9 mouse cellular contexts compared by ENCODE assay signal in the genomic region with DNA sequence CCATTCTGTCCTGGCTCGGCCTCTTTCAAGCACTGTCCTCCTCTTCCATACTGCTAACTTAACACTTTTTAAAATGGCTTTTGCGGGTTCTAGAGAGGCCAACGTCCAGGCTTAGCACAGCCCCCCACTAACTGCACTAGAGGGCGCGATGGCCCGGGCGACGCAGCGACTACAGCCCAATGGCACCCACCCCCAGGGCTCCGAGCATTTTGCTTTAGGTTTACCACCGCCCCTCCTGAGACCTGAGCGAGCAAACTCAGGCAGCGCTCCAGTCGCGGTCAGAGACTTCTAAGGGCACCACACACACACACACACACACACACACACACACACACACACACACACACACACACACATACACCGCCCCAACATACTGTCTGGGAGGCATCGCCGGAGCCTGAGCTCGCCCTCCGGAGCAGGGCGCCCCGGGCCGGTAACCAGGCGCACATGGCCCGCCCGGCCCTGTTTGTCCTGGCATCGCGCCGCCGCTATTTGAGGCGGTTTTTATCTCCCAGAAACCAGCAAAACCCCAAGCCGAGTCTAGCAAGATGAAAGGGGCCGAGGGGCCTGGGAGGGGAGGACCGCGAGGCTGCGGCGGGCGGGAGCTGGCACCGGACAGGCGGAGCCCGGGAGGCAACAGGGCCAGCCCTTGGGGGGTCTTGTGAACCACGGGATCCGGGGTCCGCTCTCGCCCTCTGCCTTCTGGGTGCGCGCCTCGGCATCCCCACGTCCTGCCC. TPM values are rescaled to one million over a fixed set of nuclear protein-coding genes. Genes with fewer than 3 reads are reported as not detected.
A peak's percentile ranks its signal among the peaks of the same experiment; 100 is the strongest.
DNase-seq lines count a peak whose midpoint lies in the region; ATAC-seq and TF ChIP-seq lines count a peak whose summit lies in the region.
"Had no signal": no experiment of that assay in that cellular context is flagged by ENCODE, and none has a peak within 500 bp of the region (broad histone marks: within the 10 kb centered on the region; RNA-seq: fewer than 3 reads in every experiment).

No protein-coding gene starts in this region.

- peaks cover 4% of the 10 kb centered on the region for H3K4me1 ChIP-seq in cerebellum, adult 2 months (ENCODE audit: control insufficient read depth, insufficient read depth, low read length)
- peaks cover 6% of the 10 kb centered on the region; the same call in 1 of the 2 replicates for H3K4me1 ChIP-seq in forebrain, embryonic 14.5 days (ENCODE audit: control insufficient read depth, insufficient read depth, low read length)

- ATAC-seq in forebrain, embryonic 14.5 days = peak; percentile 55
- ATAC-seq in megakaryocyte-erythroid progenitor cell, adult 5-6 weeks (replicated peaks; ENCODE audit: low FRiP score, low TSS enrichment, poor library complexity, severe bottlenecking) = peak; percentile 47

- no peaks in the 10 kb centered on the region for H3K36me3 ChIP-seq in forebrain, embryonic 14.5 days (ENCODE audit: control insufficient read depth, insufficient read depth, low read length)

- TF ChIP-seq POLR2A in cerebellum, adult 2 months (IDR thresholded peaks at IDR 0.05; ENCODE audit: borderline replicate concordance, insufficient read depth, low read length) = no peak

- TF ChIP-seq CTCF in cerebellum, adult 2 months (IDR thresholded peaks at IDR 0.05; ENCODE audit: borderline replicate concordance, insufficient read depth, low read depth, low read length) = no peak
- peak; percentile 66 for TF ChIP-seq CTCF in layer of hippocampus, adult 2 months (conservative IDR thresholded peaks at IDR 0.05)

- peak overlapping the region; percentile 98 for H3K4me2 ChIP-seq in forebrain, embryonic 14.5 days (ENCODE audit: low read length)

- H3K4me3 ChIP-seq in cerebellum, adult 2 months (replicated peaks; ENCODE audit: insufficient read depth, low read depth, low read length) = peak overlapping the region; percentile 47
- peak overlapping the region; percentile 49 for H3K4me3 ChIP-seq in forebrain, embryonic 14.5 days (ENCODE audit: low read depth, low read length)
- H3K4me3 ChIP-seq in layer of hippocampus, adult 2 months = peak overlapping the region; percentile 60

- H3K9me3 ChIP-seq in forebrain, embryonic 14.5 days (replicated peaks; ENCODE audit: control insufficient read depth, low read length) = no peaks in the 10 kb centered on the region

- 1% methylated on average over 47 of the region's 49 CpGs for WGBS in cerebellum, adult 2 months
- WGBS in forebrain, embryonic 14.5 days = under 1% methylated on average over 39 of the region's 49 CpGs

- peak overlapping the region; percentile 76; the same call in 1 of the 2 replicates for H3K27ac ChIP-seq in cerebellum, adult 2 months (ENCODE audit: insufficient read depth, low read length)
- H3K27ac ChIP-seq in forebrain, embryonic 14.5 days (ENCODE audit: low read depth, low read length) = peak overlapping the region; percentile 48; the same call in 1 of the 2 replicates
- peak overlapping the region; percentile 91 for H3K27ac ChIP-seq in layer of hippocampus, adult 2 months

- peak overlapping the region; percentile 72 for H3K9ac ChIP-seq in forebrain, embryonic 14.5 days (ENCODE audit: low read length)

- DNase-seq in cerebellum, adult 2 months = peak; percentile 33 to 49
- no peak for DNase-seq in cerebellum, adult 9-10 months
- peak; percentile 60 for DNase-seq in adrenal gland, adult 2 months
- DNase-seq in forebrain, embryonic 14.5 days (ENCODE audit: low spot score) = peak; percentile 63
- peak; percentile 77 for DNase-seq in heart, postnatal 4 days
- no peak for DNase-seq in layer of hippocampus, adult 2 months (ENCODE audit: low spot score in 2 of 2)
- DNase-seq in spleen, postnatal 10 days (ENCODE audit: low spot score in 2 of 2) = peak; percentile 30 to 52

- H3K27me3 ChIP-seq in cerebellum, adult 2 months (ENCODE audit: control insufficient read depth, insufficient read depth, low read length) = peaks cover 3% of the 10 kb centered on the region; the same call in 1 of the 2 replicates
- H3K27me3 ChIP-seq in forebrain, embryonic 14.5 days (replicated peaks; ENCODE audit: control insufficient read depth, insufficient read depth, low read length) = peaks cover 32% of the 10 kb centered on the region

RNA-seq across cellular contexts. Expression of gene Aaas, which starts 4.7 kb away (rescaled TPM):
- polyA plus RNA-seq in cerebellum, adult 2 months (2012; rRNA removed) = 29.7 and 33.1 TPM in 2 replicates
- 10 to 100 TPM; 16.8 to 18.1 TPM for total RNA-seq in adrenal gland, adult 2 months (2021)
- 44.9 and 46.6 TPM in 2 replicates for polyA plus RNA-seq in adrenal gland, adult 2 months (2012; rRNA removed)
- polyA plus RNA-seq in forebrain, embryonic 14.5 days (2014; fragmentation: Nextera tagmentation; extraction: Ambion mirVana) = 43.2 and 48.2 TPM in 2 replicates
- 10 to 100 TPM; 29.2 to 30.0 TPM for total RNA-seq in heart, postnatal 4 days (2021)
- total RNA-seq in layer of hippocampus, adult 2 months (2021) = 10 to 100 TPM; 24.5 to 26.5 TPM
- total RNA-seq in megakaryocyte-erythroid progenitor cell, adult 5-6 weeks (2014; fragmentation: Nextera tagmentation) = 145 and 165 TPM in 2 replicates
- 179 and 207 TPM in 2 replicates for total RNA-seq in megakaryocyte-erythroid progenitor cell, adult 5-6 weeks (2017)

RNA-seq across cellular contexts. Expression of gene Sp7, which starts 11.7 kb away (rescaled TPM):
- polyA plus RNA-seq in cerebellum, adult 2 months (2012; rRNA removed) = 1.4 TPM in 2 replicates
- under 1 TPM; 0.09 to 0.14 TPM for total RNA-seq in adrenal gland, adult 2 months (2021)
- polyA plus RNA-seq in adrenal gland, adult 2 months (2012; rRNA removed) = 0.50 and 0.55 TPM in 2 replicates
- 0.33 and 0.39 TPM in 2 replicates for polyA plus RNA-seq in forebrain, embryonic 14.5 days (2014; fragmentation: Nextera tagmentation; extraction: Ambion mirVana)
- total RNA-seq in heart, postnatal 4 days (2021) = not detected
- under 1 TPM; 0.32 to 0.49 TPM for total RNA-seq in layer of hippocampus, adult 2 months (2021)
- not detected in 2 replicates for total RNA-seq in megakaryocyte-erythroid progenitor cell, adult 5-6 weeks (2014; fragmentation: Nextera tagmentation)
- total RNA-seq in megakaryocyte-erythroid progenitor cell, adult 5-6 weeks (2017) = not detected in 2 replicates
- total RNA-seq: gastrocnemius, adult 8-10 months had no signal

RNA-seq across cellular contexts. Expression of gene Myg1, which starts 23.8 kb away (rescaled TPM):
- 106 and 110 TPM in 2 replicates for polyA plus RNA-seq in cerebellum, adult 2 months (2012; rRNA removed)
- total RNA-seq in adrenal gland, adult 2 months (2021) = 10 to 100 TPM; 54.1 to 60.3 TPM
- 73.3 and 77.5 TPM in 2 replicates for polyA plus RNA-seq in adrenal gland, adult 2 months (2012; rRNA removed)
- polyA plus RNA-seq in forebrain, embryonic 14.5 days (2014; fragmentation: Nextera tagmentation; extraction: Ambion mirVana) = 90.9 and 108 TPM in 2 replicates
- total RNA-seq in heart, postnatal 4 days (2021) = 10 to 100 TPM; 31.8 to 37.3 TPM
- 10 to 100 TPM; 61.0 to 70.2 TPM for total RNA-seq in layer of hippocampus, adult 2 months (2021)
- total RNA-seq in megakaryocyte-erythroid progenitor cell, adult 5-6 weeks (2014; fragmentation: Nextera tagmentation) = 85.2 and 86.5 TPM in 2 replicates
- total RNA-seq in megakaryocyte-erythroid progenitor cell, adult 5-6 weeks (2017) = 60.8 and 73.8 TPM in 2 replicates

RNA-seq across cellular contexts. Expression of gene Pfdn5, which starts 29.4 kb away (rescaled TPM):
- 318 and 360 TPM in 2 replicates for polyA plus RNA-seq in cerebellum, adult 2 months (2012; rRNA removed)
- total RNA-seq in adrenal gland, adult 2 months (2021) = 100 to 1,000 TPM; 416 to 441 TPM
- polyA plus RNA-seq in adrenal gland, adult 2 months (2012; rRNA removed) = 19.1 and 19.8 TPM in 2 replicates
- 509 and 642 TPM in 2 replicates for polyA plus RNA-seq in forebrain, embryonic 14.5 days (2014; fragmentation: Nextera tagmentation; extraction: Ambion mirVana)
- total RNA-seq in heart, postnatal 4 days (2021) = 100 to 1,000 TPM; 334 to 351 TPM
- total RNA-seq in layer of hippocampus, adult 2 months (2021) = 100 to 1,000 TPM; 433 to 437 TPM
- total RNA-seq in megakaryocyte-erythroid progenitor cell, adult 5-6 weeks (2014; fragmentation: Nextera tagmentation) = 210 and 293 TPM in 2 replicates
- total RNA-seq in megakaryocyte-erythroid progenitor cell, adult 5-6 weeks (2017) = 214 and 318 TPM in 2 replicates

RNA-seq across cellular contexts. Expression of gene Sp1, which starts 50.6 kb away (rescaled TPM):
- 12.6 and 14.1 TPM in 2 replicates for polyA plus RNA-seq in cerebellum, adult 2 months (2012; rRNA removed)
- total RNA-seq in adrenal gland, adult 2 months (2021) = 10 to 100 TPM; 71.7 to 72.1 TPM
- polyA plus RNA-seq in adrenal gland, adult 2 months (2012; rRNA removed) = 8.5 and 11.1 TPM in 2 replicates
- 6.6 and 7.0 TPM in 2 replicates for polyA plus RNA-seq in forebrain, embryonic 14.5 days (2014; fragmentation: Nextera tagmentation; extraction: Ambion mirVana)
- total RNA-seq in heart, postnatal 4 days (2021) = 10 to 100 TPM; 55.5 to 74.3 TPM
- 10 to 100 TPM; 23.1 to 33.0 TPM for total RNA-seq in layer of hippocampus, adult 2 months (2021)
- 68.0 and 80.3 TPM in 2 replicates for total RNA-seq in megakaryocyte-erythroid progenitor cell, adult 5-6 weeks (2014; fragmentation: Nextera tagmentation)
- 45.0 and 62.2 TPM in 2 replicates for total RNA-seq in megakaryocyte-erythroid progenitor cell, adult 5-6 weeks (2017)

Comparison
In these comparisons a context has a peak if more than half of its experiments do, and no peak if none do; other contexts are left out.
1. DNase-seq: peak in cerebellum, adult 2 months (2 of 2), adrenal gland, adult 2 months (single experiment), forebrain, embryonic 14.5 days (single experiment), heart, postnatal 4 days (single experiment) and spleen, postnatal 10 days (2 of 2); none in cerebellum, adult 9-10 months (single experiment) and layer of hippocampus, adult 2 months (0 of 2).
2. RNA of gene Aaas, which starts 4.7 kb away (total RNA-seq): 145 to 207 TPM in megakaryocyte-erythroid progenitor cell, adult 5-6 weeks; 29.2 to 30.0 TPM in heart, postnatal 4 days, 24.5 to 26.5 TPM in layer of hippocampus, adult 2 months and 16.8 to 18.1 TPM in adrenal gland, adult 2 months; every median in the first group is over 4 times any median in the second.
3. Peak in every context shown above with its lines, with median percentiles within 50 percentile points of each other: H3K27ac ChIP-seq and H3K4me3 ChIP-seq.